Mouse (Mus musculus) adrenal gland, adult 2 months (tissue): ENCODE measurements around the gene Zfp13. TPM values are rescaled to one million over a fixed set of nuclear protein-coding genes. Genes with fewer than 3 reads are reported as not detected.
"Not testable (repeated sequence)": the region's sequence is repeated elsewhere in the genome, so short reads cannot be mapped to it uniquely, and the experiment has no call there.

ENCODE experiments used
- DNase-seq: peaks from one replicate; pipeline ENCODE4 v3.0.0; 2021
- polyA plus RNA-seq: library from polyadenylated mRNA; depleted of rRNA; stranded (reverse); fragments of >200 nt; gene quantifications from 2 replicates; pipeline ENCODE4 v1.2.3, GENCODE M21; 2012; rRNA removed
- total RNA-seq, 2 experiments: library from RNA; stranded (reverse); gene quantifications; 2 replicates each; pipeline ENCODE4 v1.2.3; 2021

Gene Zfp13
- total and polyA plus RNA-seq, 3 experiments = 6.6 to 25.4 (median 12.4) TPM

DNA sequence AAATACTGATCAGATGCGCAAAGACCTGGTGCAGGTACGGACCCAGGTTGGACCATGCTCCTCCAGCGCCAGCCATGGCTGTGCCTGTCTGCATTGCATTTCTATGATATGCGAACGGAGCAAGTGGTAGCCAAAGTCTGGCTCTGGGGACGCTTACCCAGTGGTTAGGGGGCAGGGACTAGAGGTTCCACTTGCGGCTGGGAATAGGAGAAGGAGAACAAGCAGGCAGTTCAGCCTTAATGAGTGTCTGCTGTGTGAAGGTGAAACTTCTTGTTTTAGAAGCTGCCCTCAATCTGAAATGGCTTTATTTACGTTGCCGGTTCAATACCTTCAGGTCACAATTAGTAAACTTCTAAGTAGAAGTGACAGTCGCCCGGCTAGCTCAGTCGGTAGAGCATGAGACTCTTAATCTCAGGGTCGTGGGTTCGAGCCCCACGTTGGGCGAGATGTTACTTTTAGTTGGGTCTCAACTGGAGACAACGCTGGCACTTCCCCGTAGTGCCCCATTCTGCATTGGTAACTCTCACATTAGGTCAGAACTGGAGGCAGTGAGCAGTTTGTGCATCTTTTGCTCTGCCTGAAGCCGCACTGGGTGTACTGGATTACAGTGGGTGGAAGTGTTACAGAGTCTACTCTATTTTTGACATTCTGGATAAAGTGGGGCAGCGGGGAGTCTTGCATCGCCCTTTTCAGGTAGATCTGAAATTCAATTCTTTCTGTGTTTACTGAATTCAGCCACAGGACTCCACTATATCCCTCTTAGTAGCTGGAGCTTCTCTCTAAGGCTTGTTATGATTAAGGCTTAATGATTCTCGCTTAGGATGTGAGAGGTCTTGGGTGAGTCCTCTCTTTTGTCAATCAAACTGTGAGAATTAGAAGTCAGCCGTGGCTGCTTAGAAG lies 65.4 kb downstream of the Zfp13 start:
- DNase-seq = not testable (repeated sequence)

DNA sequence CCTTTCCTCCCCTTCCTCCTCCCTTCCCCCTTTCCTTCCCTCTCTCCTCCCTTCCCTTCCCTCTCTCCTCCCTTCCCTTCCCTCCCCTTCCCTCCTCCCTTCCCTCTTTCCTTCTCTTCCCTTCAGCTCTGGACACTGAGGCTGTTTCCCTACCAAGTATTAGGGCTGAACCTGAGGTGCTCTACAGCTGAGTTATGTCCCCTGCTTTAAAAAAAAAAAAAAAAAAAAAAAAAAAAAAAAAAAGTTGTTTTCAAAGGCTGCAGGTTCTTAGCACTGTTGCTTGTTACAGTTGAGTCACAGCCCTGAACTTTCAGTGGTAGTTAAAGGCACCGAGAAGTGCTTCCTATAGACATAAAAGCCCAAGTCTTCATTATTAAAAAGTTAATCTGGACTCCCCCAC lies 67.9 kb downstream of the Zfp13 start:
- not testable (repeated sequence) for DNase-seq

Other genes with a start within 250 kb of the Zfp13 start
- gene Vmn2r116, start 214.9 kb downstream of the Zfp13 start, total RNA-seq = not detected
- gene Vmn2r116, start 214.9 kb downstream of the Zfp13 start, polyA plus RNA-seq = not detected in 2 replicates
- gene Vmn2r117, start 119.8 kb downstream of the Zfp13 start, total RNA-seq = not detected
- gene Vmn2r117, start 119.8 kb downstream of the Zfp13 start, polyA plus RNA-seq = not detected in 2 replicates
- 10 to 100 TPM; 11.0 to 11.6 TPM for gene Zfp213, start 35.2 kb downstream of the Zfp13 start, total RNA-seq
- 25.5 and 28.1 TPM in 2 replicates for gene Zfp213, start 35.2 kb downstream of the Zfp13 start, polyA plus RNA-seq
- not detected for gene Zscan10, start 1.4 kb upstream of the Zfp13 start, total RNA-seq
- gene Zscan10, start 1.4 kb upstream of the Zfp13 start, polyA plus RNA-seq = 0.04 TPM in 1 of 2 replicates, not detected in the other
- gene Mmp25, start 45.8 kb upstream of the Zfp13 start, total RNA-seq = under 1 TPM in 1 of 2 experiments, not detected in 1; 0.10 TPM
- gene Mmp25, start 45.8 kb upstream of the Zfp13 start, polyA plus RNA-seq = 0.13 and 0.42 TPM in 2 replicates
- not detected for gene Bicdl2, start 61.0 kb upstream of the Zfp13 start, total RNA-seq
- not detected in 2 replicates for gene Bicdl2, start 61.0 kb upstream of the Zfp13 start, polyA plus RNA-seq
- 100 to 1,000 TPM; 170 to 228 TPM for gene Hcfc1r1, start 74.1 kb upstream of the Zfp13 start, total RNA-seq
- gene Hcfc1r1, start 74.1 kb upstream of the Zfp13 start, polyA plus RNA-seq = 747 and 838 TPM in 2 replicates
- 10 to 100 TPM; 19.5 to 36.7 TPM for gene Thoc6, start 74.4 kb upstream of the Zfp13 start, total RNA-seq
- 28.1 and 30.6 TPM in 2 replicates for gene Thoc6, start 74.4 kb upstream of the Zfp13 start, polyA plus RNA-seq
- 100 to 1,000 TPM; 147 to 270 TPM for gene Tnfrsf12a, start 78.0 kb upstream of the Zfp13 start, total RNA-seq
- 83.4 and 96.8 TPM in 2 replicates for gene Tnfrsf12a, start 78.0 kb upstream of the Zfp13 start, polyA plus RNA-seq
- not detected for gene Cldn6, start 79.8 kb upstream of the Zfp13 start, total RNA-seq
- not detected in 2 replicates for gene Cldn6, start 79.8 kb upstream of the Zfp13 start, polyA plus RNA-seq
- gene Cldn9, start 84.5 kb upstream of the Zfp13 start, total RNA-seq = under 1 TPM in 1 of 2 experiments, not detected in 1; 0.21 TPM
- gene Cldn9, start 84.5 kb upstream of the Zfp13 start, polyA plus RNA-seq = 0.09 and 0.13 TPM in 2 replicates
- gene 1520401A03Rik, start 123.3 kb upstream of the Zfp13 start, total RNA-seq = 10 to 100 TPM in 1 of 2 experiments, 1 to 10 TPM in 1; 2.5 to 18.2 TPM
- 1.8 and 2.4 TPM in 2 replicates for gene 1520401A03Rik, start 123.3 kb upstream of the Zfp13 start, polyA plus RNA-seq
- 1 to 10 TPM; 2.8 to 2.9 TPM for gene Pkmyt1, start 126.8 kb upstream of the Zfp13 start, total RNA-seq
- gene Pkmyt1, start 126.8 kb upstream of the Zfp13 start, polyA plus RNA-seq = 21.8 and 23.1 TPM in 2 replicates
- gene Paqr4, start 141.4 kb upstream of the Zfp13 start, total RNA-seq = 10 to 100 TPM in 1 of 2 experiments, 1 to 10 TPM in 1; 7.6 to 17.6 TPM
- gene Paqr4, start 141.4 kb upstream of the Zfp13 start, polyA plus RNA-seq = 33.3 and 37.8 TPM in 2 replicates
- not detected for gene Kremen2, start 146.3 kb upstream of the Zfp13 start, total RNA-seq
- 0.28 and 0.54 TPM in 2 replicates for gene Kremen2, start 146.3 kb upstream of the Zfp13 start, polyA plus RNA-seq
- gene Flywch1, start 172.1 kb upstream of the Zfp13 start, total RNA-seq = 10 to 100 TPM; 61.8 to 85.0 TPM
- 45.8 and 49.3 TPM in 2 replicates for gene Flywch1, start 172.1 kb upstream of the Zfp13 start, polyA plus RNA-seq
- gene Flywch2, start 186.6 kb upstream of the Zfp13 start, total RNA-seq = 1 to 10 TPM; 4.3 to 6.7 TPM
- 8.7 and 12.0 TPM in 2 replicates for gene Flywch2, start 186.6 kb upstream of the Zfp13 start, polyA plus RNA-seq
- gene Srrm2, start 191.0 kb upstream of the Zfp13 start, total RNA-seq = 100 to 1,000 TPM; 322 to 545 TPM
- 1,031 and 1,277 TPM in 2 replicates for gene Srrm2, start 191.0 kb upstream of the Zfp13 start, polyA plus RNA-seq
- 100 to 1,000 TPM; 447 to 451 TPM for gene Elob, start 229.6 kb upstream of the Zfp13 start, total RNA-seq
- 513 and 552 TPM in 2 replicates for gene Elob, start 229.6 kb upstream of the Zfp13 start, polyA plus RNA-seq
- gene Prss33, start 236.6 kb upstream of the Zfp13 start, total RNA-seq = not detected
- gene Prss33, start 236.6 kb upstream of the Zfp13 start, polyA plus RNA-seq = 0.10 and 0.24 TPM in 2 replicates
- not detected for gene Prss32, start 244.4 kb upstream of the Zfp13 start, total RNA-seq
- 0.06 TPM in 1 of 2 replicates, not detected in the other for gene Prss32, start 244.4 kb upstream of the Zfp13 start, polyA plus RNA-seq
- gene Prss41, start 244.7 kb upstream of the Zfp13 start, total RNA-seq = under 1 TPM; 0.35 to 0.45 TPM
- gene Prss41, start 244.7 kb upstream of the Zfp13 start, polyA plus RNA-seq = 0.28 and 0.90 TPM in 2 replicates